Mouse (Mus musculus) neural tube, embryonic 11.5 days (tissue): ENCODE results near the gene Tifab. TPM values are rescaled to one million over a fixed set of nuclear protein-coding genes. Genes with fewer than 3 reads are reported as not detected.

Experiments
- ATAC-seq: fragments of 200-750 bp; cut with Nextera tagmentation; 2 replicates; pipeline ENCODE4 v1.8.0; 2017; ENCODE audit warnings: moderate number of reproducible peaks, mild to moderate bottlenecking, moderate TSS enrichment, moderate library complexity; ENCODE audit not compliant: insufficient read depth, low FRiP score, low TSS enrichment
- DNase-seq: peaks from one replicate; pipeline ENCODE4 v3.0.0-alpha.2; 2015; ENCODE audit warnings: low spot score
- H3K27ac ChIP-seq: fragments of 300-500 bp; sonication (generic); 2 replicates; pipeline ENCODE4 v1.5.1; 2014; ENCODE audit warnings: low read depth, mild to moderate bottlenecking, low read length
- H3K27me3 ChIP-seq: fragments of 300-500 bp; sonication (generic); 2 replicates; pipeline ENCODE4 v1.6.1; 2014; ENCODE audit warnings: mild to moderate bottlenecking, low read length, mixed read lengths; ENCODE audit not compliant: control insufficient read depth, insufficient read depth
- H3K36me3 ChIP-seq: fragments of 300-500 bp; sonication (generic); 2 replicates; pipeline ENCODE4 v1.6.1; 2014; ENCODE audit warnings: mild to moderate bottlenecking, low read length, moderate library complexity, mixed read lengths; ENCODE audit not compliant: control insufficient read depth, insufficient read depth
- H3K4me1 ChIP-seq: fragments of 300-500 bp; sonication (generic); 2 replicates; pipeline ENCODE4 v1.6.1; 2014; ENCODE audit warnings: low read length, mixed read lengths; ENCODE audit not compliant: control insufficient read depth, insufficient read depth
- H3K4me2 ChIP-seq: fragments of 300-500 bp; sonication (generic); 2 replicates; pipeline ENCODE4 v1.6.1; 2014; ENCODE audit warnings: low read depth, mild to moderate bottlenecking, moderate library complexity
- H3K4me3 ChIP-seq: fragments of 300-500 bp; sonication (generic); 2 replicates; pipeline ENCODE4 v1.5.1; 2014; ENCODE audit warnings: low read depth, low read length
- H3K9ac ChIP-seq: fragments of 300-500 bp; sonication (generic); 2 replicates; pipeline ENCODE4 v1.6.1; 2014; ENCODE audit warnings: mild to moderate bottlenecking, low read length
- H3K9me3 ChIP-seq: fragments of 300-500 bp; sonication (generic); 2 replicates; pipeline ENCODE4 v1.6.1; 2016; ENCODE audit warnings: low read length; ENCODE audit not compliant: control insufficient read depth
- WGBS: fragments of 180-500 bp; shearing (Covaris S2); extraction: QIAGEN DNeasy Blood & Tissue Kit; methylation state at CpG from one replicate; pipeline ENCODE4 v1.1.7; 2014; 5-methylcytosine and 5-hydroxymethylcytosine counted together
- polyA plus RNA-seq: library from polyadenylated mRNA; unstranded; fragments of >200 nt; fragmentation: Nextera tagmentation; extraction: Ambion mirVana; gene quantifications from 2 replicates; pipeline ENCODE4 v1.2.1, GENCODE M21; 2014

Gene Tifab
- polyA plus RNA-seq, 1 experiment from 2014 or later = 0.44 TPM

- Histone ChIP-seq H3K27ac (0 out of 2 replicates have a peak overlapping the region, but pooled peaks have one; percentile 7), H3K4me2 (no peak overlapping the region), H3K36me3 (no peaks in the 10 kb centered on the region), H3K27me3 (no peaks in the 10 kb centered on the region), H3K9me3 (no peaks in the 10 kb centered on the region), H3K4me1 (no peaks in the 10 kb centered on the region), H3K4me3 (no peak overlapping the region), H3K9ac (no peak overlapping the region)
- WGBS = 30% methylated on average over 10 of the region's 14 CpGs
- peak; percentile 23 for DNase-seq
- ATAC-seq = no peak
These were observed 11.0 kb downstream of the Tifab start for GRCm38 (mm10) chr13:56167446-56168402.

DNA sequence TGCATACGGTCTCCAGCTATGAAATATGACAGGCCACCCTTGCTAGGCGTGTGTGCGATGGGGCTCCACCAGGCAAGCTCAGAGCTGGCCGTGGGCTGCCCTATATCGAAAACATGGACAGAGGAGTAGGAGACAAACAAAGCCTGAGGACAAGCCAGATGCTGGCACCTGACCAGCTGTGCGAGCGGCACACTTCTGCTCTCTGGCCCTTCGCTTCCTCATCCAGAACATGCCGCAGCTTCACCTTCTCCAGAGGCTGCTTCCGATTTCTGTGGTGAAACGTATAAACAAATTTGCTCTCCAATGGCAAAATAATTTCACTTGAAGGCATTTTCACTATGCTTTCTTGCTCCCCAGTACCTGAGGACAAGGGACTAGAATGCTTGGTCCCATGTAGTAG is 13.1 kb downstream of the Tifab start:
- no peaks in the 10 kb centered on the region for H3K36me3 ChIP-seq
- H3K27ac ChIP-seq = no peak overlapping the region
- no peak for ATAC-seq
- 90% methylated on average over 11 of the region's 11 CpGs for WGBS
- H3K4me2 ChIP-seq = no peak overlapping the region
- no peak overlapping the region for H3K4me3 ChIP-seq
- no peaks in the 10 kb centered on the region for H3K27me3 ChIP-seq
- no peak overlapping the region for H3K9ac ChIP-seq
- no peak for DNase-seq
- H3K9me3 ChIP-seq = no peaks in the 10 kb centered on the region
- no peaks in the 10 kb centered on the region for H3K4me1 ChIP-seq

GRCm38 (mm10) chr13:56164372-56164771 is 14.3 kb downstream of the Tifab start:
- H3K4me3 ChIP-seq = no peak overlapping the region
- ATAC-seq (no peak), DNase-seq (no peak)
- no peak overlapping the region for H3K9ac ChIP-seq
- no peaks in the 10 kb centered on the region for H3K4me1 ChIP-seq
- no peaks in the 10 kb centered on the region for H3K9me3 ChIP-seq
- H3K27ac ChIP-seq = no peak overlapping the region
- no peaks in the 10 kb centered on the region for H3K36me3 ChIP-seq
- no peak overlapping the region for H3K4me2 ChIP-seq
- H3K27me3 ChIP-seq = no peaks in the 10 kb centered on the region
- WGBS = 66% methylated on average over 3 of the region's 3 CpGs

DNA sequence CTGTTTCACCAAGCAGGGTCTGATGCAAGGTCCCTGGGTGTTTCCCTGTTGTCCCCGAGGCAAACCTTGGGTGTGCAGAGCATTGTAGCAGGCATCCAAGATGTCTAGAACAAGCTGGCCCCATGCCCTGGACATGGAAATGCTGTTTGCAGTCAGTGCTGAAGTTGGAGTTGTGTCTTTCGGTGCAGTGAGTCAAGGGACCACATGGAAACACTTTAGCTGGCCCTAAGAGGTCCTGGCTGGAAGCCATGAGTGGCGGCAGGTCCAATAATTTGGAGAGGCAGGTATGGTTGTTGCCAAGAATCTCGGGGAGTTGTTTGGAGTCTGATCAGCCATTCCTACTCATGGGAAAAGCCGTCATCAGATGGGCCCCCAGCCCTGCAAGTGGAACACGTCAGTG is 14.9 kb downstream of the Tifab start:
- Histone ChIP-seq H3K4me1 (no peaks in the 10 kb centered on the region), H3K27me3 (no peaks in the 10 kb centered on the region), H3K9me3 (no peaks in the 10 kb centered on the region), H3K9ac (no peak overlapping the region), H3K4me3 (no peak overlapping the region), H3K4me2 (no peak overlapping the region), H3K27ac (no peak overlapping the region), H3K36me3 (no peaks in the 10 kb centered on the region)
- no peak for ATAC-seq
- WGBS = 81% methylated on average over 6 of the region's 6 CpGs
- DNase-seq = no peak

- ATAC-seq (no peak), DNase-seq (no peak)
- Histone ChIP-seq H3K27ac (no peak overlapping the region), H3K4me1 (no peaks in the 10 kb centered on the region), H3K9me3 (no peaks in the 10 kb centered on the region), H3K4me3 (no peak overlapping the region), H3K4me2 (no peak overlapping the region), H3K27me3 (no peaks in the 10 kb centered on the region), H3K9ac (no peak overlapping the region), H3K36me3 (no peaks in the 10 kb centered on the region)
- 84% methylated on average over 6 of the region's 6 CpGs for WGBS
These were observed 15.8 kb downstream of the Tifab start for GRCm38 (mm10) chr13:56162859-56163258.

DNA sequence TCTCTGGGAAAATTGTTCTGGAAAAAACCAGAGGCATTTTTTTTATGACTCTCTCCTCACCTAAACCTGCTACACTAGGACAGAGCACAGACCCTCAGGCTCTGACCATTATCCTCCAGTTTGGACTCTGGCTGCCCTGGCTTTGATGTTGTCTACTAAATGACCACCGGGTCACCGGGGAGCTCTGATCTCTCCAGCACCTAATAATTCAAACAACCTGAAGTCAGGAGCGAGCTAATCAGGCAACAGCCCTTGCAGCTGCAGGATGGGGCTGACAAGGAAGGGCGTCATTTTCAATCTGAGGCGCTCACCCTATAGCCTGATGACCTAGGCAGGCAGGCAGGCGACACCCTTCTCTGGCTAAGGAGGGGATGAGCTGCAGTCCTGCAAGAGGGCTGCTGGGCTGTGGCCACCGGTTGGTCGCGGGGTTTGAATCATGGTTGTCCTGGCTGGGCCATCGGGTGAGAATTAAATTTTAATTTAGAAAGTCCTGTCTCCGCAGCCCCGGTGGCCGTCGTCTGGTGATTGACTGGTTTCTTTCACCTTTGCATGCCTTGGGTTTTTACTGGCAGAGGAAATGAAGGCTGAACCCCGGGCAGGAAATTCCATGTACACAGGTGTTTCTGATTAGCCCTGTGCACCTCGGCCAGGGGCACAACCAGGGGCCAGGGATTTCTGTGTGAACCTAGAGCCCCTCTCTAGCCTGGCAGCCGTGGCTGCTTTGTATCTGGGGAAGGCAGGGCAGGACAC is 18.9 kb downstream of the Tifab start:
- no peaks in the 10 kb centered on the region for H3K36me3 ChIP-seq
- H3K4me1 ChIP-seq = no peaks in the 10 kb centered on the region
- H3K27me3 ChIP-seq = no peaks in the 10 kb centered on the region
- no peak overlapping the region for H3K4me3 ChIP-seq
- no peak overlapping the region for H3K27ac ChIP-seq
- H3K9me3 ChIP-seq = no peaks in the 10 kb centered on the region
- 28% methylated on average over 17 of the region's 17 CpGs for WGBS
- DNase-seq (no peak), ATAC-seq (no peak)
- no peak overlapping the region for H3K9ac ChIP-seq
- H3K4me2 ChIP-seq = no peak overlapping the region

DNA sequence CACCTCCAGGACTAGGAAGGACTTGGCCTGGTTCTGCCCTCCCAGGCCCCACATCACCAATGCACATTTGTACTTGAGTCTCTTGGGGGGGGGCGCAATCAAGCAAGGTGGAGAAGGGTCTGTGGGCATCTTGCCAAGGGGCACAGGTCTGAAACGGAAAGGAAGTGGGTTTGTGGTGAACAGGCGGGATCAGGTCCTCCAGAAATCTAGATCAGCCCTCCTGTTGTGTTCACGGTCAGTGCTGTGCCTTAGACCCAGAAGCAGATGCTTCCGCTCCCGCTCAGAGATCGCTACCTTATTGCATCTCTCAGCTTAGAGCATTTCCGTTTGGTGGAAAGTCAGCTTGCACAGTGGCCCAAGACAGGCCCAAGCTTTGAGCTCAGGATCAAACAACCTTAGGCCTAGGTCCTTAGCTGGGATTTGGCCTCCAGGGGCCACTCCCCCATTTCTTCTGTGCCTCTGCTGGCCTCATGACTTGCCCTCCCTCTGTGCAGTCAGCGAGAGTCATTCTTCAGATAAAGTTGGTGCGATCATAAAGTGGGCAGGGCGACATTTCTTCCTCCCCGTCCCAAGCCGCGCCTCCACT is 19.6 kb downstream of the Tifab start:
- Histone ChIP-seq H3K4me3 (no peak overlapping the region), H3K36me3 (no peaks in the 10 kb centered on the region), H3K9ac (no peak overlapping the region), H3K4me1 (no peaks in the 10 kb centered on the region), H3K4me2 (no peak overlapping the region), H3K27ac (no peak overlapping the region), H3K9me3 (no peaks in the 10 kb centered on the region), H3K27me3 (no peaks in the 10 kb centered on the region)
- WGBS = 59% methylated on average over 14 of the region's 14 CpGs
- no peak for DNase-seq
- ATAC-seq = no peak

GRCm38 (mm10) chr13:56155671-56156070 is 23.0 kb downstream of the Tifab start:
- Histone ChIP-seq H3K4me1 (no peaks in the 10 kb centered on the region), H3K27me3 (no peaks in the 10 kb centered on the region), H3K4me2 (no peak overlapping the region), H3K36me3 (no peaks in the 10 kb centered on the region), H3K9ac (no peak overlapping the region), H3K27ac (no peak overlapping the region), H3K4me3 (no peak overlapping the region), H3K9me3 (no peaks in the 10 kb centered on the region)
- ATAC-seq = no peak
- DNase-seq = no peak
- WGBS = 63% methylated on average over 7 of the region's 7 CpGs
